ENCODE assay signal across 8 mouse cellular contexts in genomic region chr17:90892327-90893259, GRCm38 (mm10).
DNase-seq lines count a peak whose midpoint lies in the region.

No protein-coding gene starts in this region.

- peak; percentile 76 for DNase-seq in right cerebral cortex, adult 18-20 months
- no peak for DNase-seq in right cerebral cortex, postnatal 14 days
- peak; percentile 53 for DNase-seq in forelimb bud, embryonic 11.5 days (ENCODE audit: low read depth, low spot score)
- DNase-seq in left cerebral cortex, adult 9 months (ENCODE audit: low spot score in 2 of 2): peak; percentile 65 to 71
- DNase-seq in right cerebral cortex, postnatal 10 days (ENCODE audit: low spot score in 2 of 2): peak; percentile 70 to 85
- no peak for DNase-seq in thymus, postnatal 36 days
- DNase-seq in testis, postnatal 14 days (ENCODE audit: low spot score): no peak
- DNase-seq in thymus, postnatal 25 days: no peak

Comparison
In these comparisons a context has a peak if more than half of its experiments do, and no peak if none do; other contexts are left out.
1. DNase-seq: peak in right cerebral cortex, adult 18-20 months (single experiment), forelimb bud, embryonic 11.5 days (single experiment), left cerebral cortex, adult 9 months (2 of 2) and right cerebral cortex, postnatal 10 days (2 of 2); none in right cerebral cortex, postnatal 14 days (single experiment), thymus, postnatal 36 days (0 of 2), testis, postnatal 14 days (single experiment) and thymus, postnatal 25 days (single experiment).